Mouse (Mus musculus) lung, postnatal 4 days (tissue): Measurements from ENCODE around the gene Spsb1.

ENCODE experiments used
- DNase-seq, 2 experiments: peaks; one replicate each; pipeline ENCODE4 v3.0.0; 2021

Gene Spsb1

DNA sequence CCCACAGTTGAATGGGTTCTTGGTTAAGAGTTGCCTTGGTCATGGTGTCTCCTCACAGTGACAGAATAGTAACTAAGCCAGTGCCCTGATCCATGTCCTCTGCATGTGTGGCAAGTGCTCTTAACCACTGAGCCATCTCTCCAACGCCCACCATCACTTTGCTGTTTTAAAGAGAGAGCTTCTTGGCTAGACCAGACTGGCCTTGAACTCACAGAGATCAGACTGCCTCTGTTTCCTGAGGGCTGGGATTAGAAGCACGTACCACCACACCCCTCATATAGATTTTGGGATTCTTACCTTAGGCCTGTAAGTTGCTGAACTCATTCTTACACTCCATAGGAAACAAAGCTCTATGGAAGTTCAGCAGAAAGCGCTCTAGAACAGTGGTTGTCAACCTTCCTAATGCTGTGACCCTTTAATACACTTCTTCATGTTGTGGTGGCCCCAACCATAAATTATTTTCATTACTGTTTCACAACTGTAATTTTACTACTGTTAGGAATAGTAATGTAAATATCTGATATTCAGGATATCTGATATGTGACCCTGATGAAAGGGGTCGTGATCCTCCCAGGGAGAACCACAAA, 101.1 kb downstream of the Spsb1 start:
- no peak for DNase-seq

DNA sequence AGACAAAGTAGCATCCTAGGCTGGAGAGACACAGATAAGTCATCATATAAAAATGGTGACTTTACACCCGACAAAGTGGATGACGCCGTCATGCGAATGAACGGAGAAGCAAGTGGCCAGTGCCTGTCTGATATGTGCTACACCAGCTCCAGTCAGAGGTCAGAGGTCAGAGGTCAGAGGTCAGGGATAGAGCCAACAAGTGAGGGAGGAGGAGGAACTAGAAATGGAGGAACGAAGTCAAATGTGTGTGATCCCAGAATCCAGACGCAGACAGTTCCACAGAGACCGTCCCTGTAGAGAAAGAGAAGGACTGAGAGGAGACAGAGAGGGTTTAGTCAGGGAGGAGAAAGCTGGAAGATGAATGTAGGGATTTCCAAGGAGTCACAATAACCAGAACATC, 103.3 kb downstream of the Spsb1 start:
- no peak for DNase-seq

DNA sequence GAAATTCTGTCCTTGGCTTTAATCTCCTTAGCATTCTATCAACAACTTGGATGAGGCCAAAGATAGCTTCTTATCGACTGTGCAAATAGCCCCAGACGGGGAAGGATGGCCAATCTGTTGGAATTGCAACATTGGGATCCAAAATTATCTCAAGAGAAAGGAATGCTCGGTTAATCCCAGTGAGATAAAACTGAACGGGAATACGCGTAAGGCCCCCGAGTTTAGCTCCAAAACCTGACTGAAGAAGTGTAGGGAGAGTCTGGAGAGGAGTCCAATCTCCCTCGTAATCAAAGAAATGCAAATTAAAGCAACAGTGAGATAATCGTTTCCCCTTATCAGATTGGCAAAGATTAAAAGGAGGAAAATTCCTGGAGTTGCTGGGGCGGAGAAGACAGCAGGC, 104.2 kb downstream of the Spsb1 start:
- DNase-seq: no peak

DNA sequence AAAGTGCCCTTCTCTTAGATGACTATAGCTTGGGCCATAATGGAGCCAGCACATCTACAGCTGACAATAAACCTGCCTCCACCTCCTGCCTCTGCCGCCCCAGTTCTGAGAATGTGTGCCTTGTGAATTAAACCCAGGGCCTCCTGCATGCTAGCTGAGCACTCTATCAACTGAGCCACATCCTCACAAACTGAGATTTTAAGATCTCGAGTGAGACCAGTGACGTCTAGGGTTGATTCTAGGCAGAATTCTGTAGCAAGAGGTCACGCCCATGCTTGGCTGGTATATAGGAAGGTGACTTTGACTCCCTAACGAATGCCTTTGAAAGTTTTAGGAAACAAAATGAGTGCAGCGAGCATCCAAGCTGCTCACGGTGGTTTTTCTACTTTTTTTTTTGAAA, 104.8 kb downstream of the Spsb1 start:
- no peak for DNase-seq

DNA sequence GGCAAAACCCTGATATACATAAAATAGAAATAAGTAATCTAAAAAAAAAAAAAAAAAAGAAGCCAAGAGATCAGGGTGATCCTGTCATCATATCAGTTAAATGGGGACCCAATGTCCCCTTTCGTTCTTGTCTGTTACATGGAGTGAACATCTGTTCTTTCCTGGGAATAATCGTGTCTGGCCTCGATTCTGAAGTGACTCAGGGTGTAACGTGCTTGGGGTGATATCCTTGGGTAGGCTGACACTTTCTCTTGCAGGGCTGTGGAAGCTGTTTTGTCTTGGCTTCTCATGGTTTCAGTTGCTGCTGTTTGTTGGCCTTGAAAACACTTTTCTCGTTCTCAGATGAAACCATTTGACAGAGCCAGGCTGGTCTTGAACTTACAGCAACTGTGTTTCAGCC, 105.8 kb downstream of the Spsb1 start:
- DNase-seq: no peak

DNA sequence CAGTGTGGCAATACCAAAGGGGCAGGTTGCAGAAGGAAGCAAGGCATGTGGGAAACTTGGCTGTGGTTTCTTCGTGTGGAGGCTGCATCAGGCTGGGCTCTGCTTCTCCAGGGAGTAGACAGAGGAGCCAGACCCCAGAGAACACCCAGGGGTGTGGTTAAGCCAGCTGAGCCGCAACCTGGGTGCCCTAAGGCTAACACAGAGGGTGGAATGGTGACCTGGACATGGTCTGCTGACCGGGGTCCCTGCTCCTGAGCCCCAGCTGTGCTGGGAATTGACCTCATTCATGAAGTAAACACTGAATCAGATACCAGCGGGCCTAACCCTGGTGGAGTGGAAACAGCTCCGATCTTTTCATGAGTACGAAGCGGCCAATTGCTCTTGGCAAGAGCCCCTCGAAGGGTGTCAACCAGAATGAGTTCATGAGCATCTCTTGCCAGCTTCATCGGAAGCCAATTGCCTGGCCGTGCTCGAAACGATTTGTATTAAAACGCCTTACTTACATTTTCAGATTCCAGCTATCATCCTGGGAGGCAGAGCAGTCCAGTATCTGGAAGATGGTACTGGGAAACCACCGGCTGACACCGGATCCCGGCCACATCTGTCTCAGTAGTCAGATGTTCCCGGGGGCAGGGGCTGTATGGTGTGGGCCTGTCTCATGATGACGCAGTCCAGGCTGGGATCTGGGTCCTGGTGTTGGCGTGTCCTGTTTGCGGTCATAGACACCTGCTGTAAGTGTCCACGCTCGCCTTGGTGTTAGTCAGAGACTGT, 107.8 kb downstream of the Spsb1 start:
- DNase-seq: peak; percentile 61 to 76
